Mouse (Mus musculus): Measurements from ENCODE around the gene Adam1a.

DNA sequence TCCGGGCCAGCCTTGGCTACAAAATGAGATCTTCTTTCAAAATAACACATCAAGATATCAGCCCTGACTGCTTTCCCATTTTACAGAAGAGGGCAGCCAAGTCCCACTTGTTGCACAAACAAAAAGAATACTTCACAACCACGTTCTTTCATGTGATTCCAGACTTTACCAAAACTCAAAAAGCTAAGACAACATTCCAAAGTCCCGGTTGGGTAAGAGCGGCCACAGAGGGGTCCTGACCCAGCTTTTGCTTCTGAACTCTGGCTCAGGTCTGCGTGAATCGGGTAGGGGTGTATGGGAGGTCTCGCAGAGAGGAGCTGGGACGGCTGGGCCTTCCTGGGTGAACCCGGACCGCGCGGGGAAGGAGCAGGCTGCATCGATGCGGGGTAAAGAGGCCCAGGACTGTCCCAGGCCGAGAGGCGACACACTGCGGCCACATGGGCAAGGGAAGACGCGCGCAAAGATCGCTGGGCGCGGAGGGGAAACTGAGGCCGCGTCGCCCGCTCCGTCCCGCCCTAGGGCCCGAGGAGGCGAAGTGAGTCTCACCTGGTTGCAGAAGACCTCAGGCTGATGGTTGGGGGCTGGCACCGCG is 47.6 kb upstream of the Adam1a start:
- TF ChIP-seq CTCF (IDR thresholded peaks at IDR 0.05; ENCODE audit: insufficient read depth, low read length) (no peak), POLR2A (IDR thresholded peaks at IDR 0.05; ENCODE audit: borderline replicate concordance, extremely low read depth, low read depth, low read length) (no peak)
